Mouse (Mus musculus) cerebellum, adult 2 months (tissue): ENCODE results near the gene Rfc5.

Source experiments
- CTCF ChIP-seq: fragments of 200-500 bp; IDR thresholded peaks from 2 replicates; pipeline ENCODE4 v1.5.1; 2011; ENCODE audit warnings: low read depth, mild to moderate bottlenecking, control low read depth, low read length, moderate library complexity, borderline replicate concordance; ENCODE audit not compliant: insufficient read depth
- POLR2A ChIP-seq: fragments of 200-500 bp; IDR thresholded peaks from 2 replicates; pipeline ENCODE4 v1.6.1; 2011; ENCODE audit warnings: low read length, control low read depth, borderline replicate concordance; ENCODE audit not compliant: insufficient read depth

- TF ChIP-seq CTCF, result no peak
- TF ChIP-seq POLR2A, result no peak
These were observed 14.8 kb upstream of the Rfc5 start for GRCm38 (mm10) chr5:117403609-117404008.
